Mouse (Mus musculus) bone marrow, adult 2 months (tissue): Measurements from ENCODE around the gene Bcl6.

ENCODE experiments used
- CTCF ChIP-seq: fragments of 200-500 bp; IDR thresholded peaks from 2 replicates; pipeline ENCODE4 v1.5.1; 2011; ENCODE audit warnings: low read length, control low read depth; ENCODE audit not compliant: control insufficient read depth, insufficient read depth
- POLR2A ChIP-seq: fragments of 200-500 bp; IDR thresholded peaks from 2 replicates; pipeline ENCODE4 v1.6.1; 2011; ENCODE audit warnings: low read depth, mild to moderate bottlenecking, control low read depth, low read length, borderline replicate concordance; ENCODE audit not compliant: control insufficient read depth

DNA sequence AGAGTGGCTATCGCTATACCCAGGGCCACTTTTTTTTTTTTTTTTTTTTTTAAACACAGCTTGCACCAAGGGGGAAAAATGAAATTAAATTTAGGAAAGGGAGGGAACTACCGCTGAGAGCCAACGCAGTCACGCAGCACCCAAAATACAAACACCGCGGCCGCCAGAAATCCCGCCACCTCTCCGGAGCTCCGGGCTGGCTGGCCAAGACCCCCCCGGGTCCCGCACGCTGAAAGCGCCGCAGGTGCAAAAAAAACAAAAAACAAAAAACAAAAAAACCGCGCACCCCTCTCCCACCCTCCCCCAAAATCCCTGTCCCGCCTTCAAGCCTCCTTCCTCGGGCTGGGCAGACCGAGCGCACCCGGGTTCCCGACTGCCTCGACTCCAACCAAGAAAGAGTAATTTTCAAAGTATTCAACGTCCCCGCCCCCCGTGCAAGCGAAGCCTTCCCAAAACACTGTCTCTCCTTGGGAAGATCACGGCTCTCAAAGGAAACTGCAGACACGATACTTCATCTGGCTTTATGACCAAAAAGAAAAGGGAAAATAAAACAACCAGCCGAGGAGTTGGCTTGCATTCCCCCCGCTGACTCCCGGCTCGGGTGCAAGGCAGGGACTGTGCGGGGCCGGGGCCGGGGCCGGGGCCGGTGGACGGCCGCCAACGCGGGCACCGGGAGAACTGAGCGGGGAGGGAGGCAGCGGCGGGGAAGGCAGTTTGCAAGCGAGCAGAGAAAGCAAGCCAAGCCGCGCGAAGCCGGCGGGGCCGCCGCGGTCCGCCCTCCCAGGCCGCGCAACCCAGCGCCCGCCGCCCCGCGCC lies 1.1 kb downstream of the Bcl6 start:
- TF ChIP-seq CTCF (no peak), POLR2A (no peak)
